Mouse (Mus musculus): ENCODE results near the gene Fat4. TPM values are rescaled to one million over a fixed set of nuclear protein-coding genes. Genes with fewer than 3 reads are reported as not detected.

Fat4 gene
- polyA plus RNA-seq, 1 experiment = 0.83 TPM

GRCm38 (mm10) chr3:38860683-38861082 is 26.1 kb upstream of the Fat4 start:
- no peaks in the 10 kb centered on the region for H3K4me1 ChIP-seq (ENCODE audit: control insufficient read depth, insufficient read depth, insufficient read length)
- DNase-seq (ENCODE audit: low read depth in 1 of 2, low spot score in 2 of 2) = no peak
- H3K4me3 ChIP-seq (ENCODE audit: extremely low read depth, insufficient read depth, insufficient read length) = no peak overlapping the region
- no peaks in the 10 kb centered on the region for H3K36me3 ChIP-seq (ENCODE audit: control insufficient read depth, insufficient read depth, low read length)
- no peak overlapping the region for H3K27ac ChIP-seq (ENCODE audit: insufficient read depth, low read length)
- H3K27me3 ChIP-seq (ENCODE audit: control insufficient read depth, insufficient read depth, low read length) = no peaks in the 10 kb centered on the region
- TF ChIP-seq POLR2A (IDR thresholded peaks at IDR 0.05; ENCODE audit: low read depth, low read length) = no peak
- TF ChIP-seq CTCF (IDR thresholded peaks at IDR 0.05; ENCODE audit: extremely low read depth, insufficient read depth, insufficient read length, insufficient replicate concordance) = no peak
- WGBS = 57% methylated on average over 5 of the region's 5 CpGs

GRCm38 (mm10) chr3:38871291-38871690 is 15.4 kb upstream of the Fat4 start:
- H3K4me3 ChIP-seq (ENCODE audit: extremely low read depth, insufficient read depth, insufficient read length) = no peak overlapping the region
- H3K27ac ChIP-seq (ENCODE audit: insufficient read depth, low read length) = no peak overlapping the region
- no peaks in the 10 kb centered on the region for H3K27me3 ChIP-seq (ENCODE audit: control insufficient read depth, insufficient read depth, low read length)
- H3K36me3 ChIP-seq (ENCODE audit: control insufficient read depth, insufficient read depth, low read length) = no peaks in the 10 kb centered on the region
- WGBS = 80% methylated on average over 2 of the region's 2 CpGs
- no peaks in the 10 kb centered on the region for H3K4me1 ChIP-seq (ENCODE audit: control insufficient read depth, insufficient read depth, insufficient read length)
- DNase-seq (ENCODE audit: low read depth in 1 of 2, low spot score in 2 of 2) = no peak
- TF ChIP-seq CTCF (IDR thresholded peaks at IDR 0.05; ENCODE audit: extremely low read depth, insufficient read depth, insufficient read length, insufficient replicate concordance) = no peak
- TF ChIP-seq POLR2A (IDR thresholded peaks at IDR 0.05; ENCODE audit: low read depth, low read length) = no peak

- Histone ChIP-seq H3K4me3 (ENCODE audit: extremely low read depth, insufficient read depth, insufficient read length) (no peak overlapping the region), H3K27me3 (ENCODE audit: control insufficient read depth, insufficient read depth, low read length) (no peaks in the 10 kb centered on the region), H3K4me1 (ENCODE audit: control insufficient read depth, insufficient read depth, insufficient read length) (no peaks in the 10 kb centered on the region), H3K36me3 (ENCODE audit: control insufficient read depth, insufficient read depth, low read length) (no peaks in the 10 kb centered on the region), H3K27ac (ENCODE audit: insufficient read depth, low read length) (no peak overlapping the region)
- no peak for DNase-seq (ENCODE audit: low read depth in 1 of 2, low spot score in 2 of 2)
- WGBS = 90% methylated on average over 2 of the region's 2 CpGs
- no peak for TF ChIP-seq POLR2A (IDR thresholded peaks at IDR 0.05; ENCODE audit: low read depth, low read length)
- no peak for TF ChIP-seq CTCF (IDR thresholded peaks at IDR 0.05; ENCODE audit: extremely low read depth, insufficient read depth, insufficient read length, insufficient replicate concordance)
Measured at GRCm38 (mm10) chr3:38875872-38876271, 10.9 kb upstream of the Fat4 start.

- DNase-seq (ENCODE audit: low read depth in 1 of 2, low spot score in 2 of 2) = no peak
- TF ChIP-seq POLR2A (IDR thresholded peaks at IDR 0.05; ENCODE audit: low read depth, low read length) (no peak), CTCF (IDR thresholded peaks at IDR 0.05; ENCODE audit: extremely low read depth, insufficient read depth, insufficient read length, insufficient replicate concordance) (no peak)
- Histone ChIP-seq H3K4me1 (ENCODE audit: control insufficient read depth, insufficient read depth, insufficient read length) (no peaks in the 10 kb centered on the region), H3K27me3 (ENCODE audit: control insufficient read depth, insufficient read depth, low read length) (no peaks in the 10 kb centered on the region), H3K4me3 (ENCODE audit: extremely low read depth, insufficient read depth, insufficient read length) (no peak overlapping the region), H3K36me3 (ENCODE audit: control insufficient read depth, insufficient read depth, low read length) (no peaks in the 10 kb centered on the region), H3K27ac (ENCODE audit: insufficient read depth, low read length) (no peak overlapping the region)
- WGBS = 92% methylated on average over 4 of the region's 4 CpGs
Measured at GRCm38 (mm10) chr3:38876706-38877105, 10.0 kb upstream of the Fat4 start.

- 62% methylated on average over 6 of the region's 6 CpGs for WGBS
- no peak for DNase-seq (ENCODE audit: low read depth in 1 of 2, low spot score in 2 of 2)
Measured at GRCm38 (mm10) chr3:38882778-38883177, 4.0 kb upstream of the Fat4 start.

GRCm38 (mm10) chr3:38883676-38884075 is 3.1 kb upstream of the Fat4 start:
- Histone ChIP-seq H3K36me3 (ENCODE audit: control insufficient read depth, insufficient read depth, low read length) (no peaks in the 10 kb centered on the region), H3K4me3 (ENCODE audit: extremely low read depth, insufficient read depth, insufficient read length) (no peak overlapping the region), H3K27me3 (ENCODE audit: control insufficient read depth, insufficient read depth, low read length) (peaks cover 17% of the 10 kb centered on the region), H3K27ac (ENCODE audit: insufficient read depth, low read length) (no peak overlapping the region), H3K4me1 (ENCODE audit: control insufficient read depth, insufficient read depth, insufficient read length) (peaks cover 15% of the 10 kb centered on the region)
- 55% methylated on average over 9 of the region's 9 CpGs for WGBS
- DNase-seq (ENCODE audit: low read depth in 1 of 2, low spot score in 2 of 2) = no peak
- TF ChIP-seq CTCF (IDR thresholded peaks at IDR 0.05; ENCODE audit: extremely low read depth, insufficient read depth, insufficient read length, insufficient replicate concordance) (no peak), POLR2A (IDR thresholded peaks at IDR 0.05; ENCODE audit: low read depth, low read length) (no peak)

More at GRCm38 (mm10) chr3:38882778-38883177, 4.0 kb upstream of the Fat4 start:
- no peak for TF ChIP-seq POLR2A (IDR thresholded peaks at IDR 0.05; ENCODE audit: low read depth, low read length)
- no peak for TF ChIP-seq CTCF (IDR thresholded peaks at IDR 0.05; ENCODE audit: extremely low read depth, insufficient read depth, insufficient read length, insufficient replicate concordance)
- Histone ChIP-seq H3K27ac (ENCODE audit: insufficient read depth, low read length) (no peak overlapping the region), H3K27me3 (ENCODE audit: control insufficient read depth, insufficient read depth, low read length) (peaks cover 16% of the 10 kb centered on the region), H3K36me3 (ENCODE audit: control insufficient read depth, insufficient read depth, low read length) (no peaks in the 10 kb centered on the region), H3K4me3 (ENCODE audit: extremely low read depth, insufficient read depth, insufficient read length) (no peak overlapping the region), H3K4me1 (ENCODE audit: control insufficient read depth, insufficient read depth, insufficient read length) (peaks cover 15% of the 10 kb centered on the region)

- Histone ChIP-seq H3K27ac (ENCODE audit: insufficient read depth, low read length) (no peak overlapping the region), H3K36me3 (ENCODE audit: control insufficient read depth, insufficient read depth, low read length) (no peaks in the 10 kb centered on the region), H3K4me1 (ENCODE audit: control insufficient read depth, insufficient read depth, insufficient read length) (peaks cover 15% of the 10 kb centered on the region), H3K27me3 (ENCODE audit: control insufficient read depth, insufficient read depth, low read length) (peaks cover 17% of the 10 kb centered on the region), H3K4me3 (ENCODE audit: extremely low read depth, insufficient read depth, insufficient read length) (no peak overlapping the region; the same call in 1 of the 2 replicates)
- TF ChIP-seq CTCF (IDR thresholded peaks at IDR 0.05; ENCODE audit: extremely low read depth, insufficient read depth, insufficient read length, insufficient replicate concordance) (peak; percentile 39; the same call in 1 of the 2 replicates), POLR2A (IDR thresholded peaks at IDR 0.05; ENCODE audit: low read depth, low read length) (no peak)
- no peak for DNase-seq (ENCODE audit: low read depth in 1 of 2, low spot score in 2 of 2)
- WGBS = 2% methylated on average over 6 of the region's 6 CpGs
Measured at GRCm38 (mm10) chr3:38884276-38884675, 2.5 kb upstream of the Fat4 start.
